16 mouse cellular contexts compared by ENCODE assay signal in the genomic region with DNA sequence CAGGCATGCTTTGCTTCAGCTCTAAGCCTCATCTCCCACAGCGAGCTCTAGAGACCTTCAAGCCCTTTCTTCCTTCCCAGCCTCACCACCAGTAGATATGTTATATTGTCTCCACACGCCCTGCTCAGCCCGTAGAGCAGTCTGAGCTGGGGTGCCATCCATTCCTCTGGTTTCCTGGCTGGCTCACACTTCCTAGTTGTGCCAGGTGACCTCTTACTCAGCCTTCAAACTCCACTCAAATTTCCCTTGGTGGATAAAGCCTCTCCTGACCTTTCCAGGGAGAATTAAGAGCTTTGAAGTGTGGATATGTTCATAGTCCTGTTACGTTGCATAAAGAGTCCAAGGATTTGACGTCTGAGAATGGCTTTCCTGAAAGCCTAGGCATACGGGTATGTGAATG.
"Had no signal": no experiment of that assay in that cellular context is flagged by ENCODE, and none has a peak within 500 bp of the region (broad histone marks: within the 10 kb centered on the region; RNA-seq: fewer than 3 reads in every experiment).

No protein-coding gene starts in this region.

- H3K9ac ChIP-seq: limb, embryonic 13.5 days; liver, embryonic 14.5 days; liver, postnatal 0 days; lung, embryonic 14.5 days; midbrain, embryonic 12.5 days; midbrain, embryonic 15.5 days had no signal

- H3K27me3 ChIP-seq: midbrain, embryonic 12.5 days; midbrain, embryonic 15.5 days had no signal

- H3K4me2 ChIP-seq: limb, embryonic 13.5 days; liver, embryonic 11.5 days; lung, embryonic 14.5 days; midbrain, embryonic 12.5 days; midbrain, embryonic 15.5 days had no signal

- DNase-seq: kidney, postnatal 25 days; liver, postnatal 0 days; lung, embryonic 14.5 days; thymus, adult 2 months; thymus, postnatal 14 days; thymus, postnatal 4 days had no signal

- H3K27ac ChIP-seq: kidney, postnatal 0 days; limb, embryonic 10.5 days; limb, embryonic 13.5 days; liver, embryonic 14.5 days; macrophage; midbrain, embryonic 12.5 days; midbrain, embryonic 15.5 days; stomach, postnatal 0 days had no signal

- H3K36me3 ChIP-seq: limb, embryonic 10.5 days; limb, embryonic 13.5 days; midbrain, embryonic 12.5 days; midbrain, embryonic 15.5 days had no signal

- H3K9me3 ChIP-seq: limb, embryonic 10.5 days; limb, embryonic 13.5 days; midbrain, embryonic 12.5 days; midbrain, embryonic 15.5 days had no signal

- ATAC-seq: liver, postnatal 0 days; lung, postnatal 0 days; midbrain, embryonic 15.5 days had no signal

- H3K4me3 ChIP-seq: limb, embryonic 10.5 days; limb, embryonic 13.5 days; midbrain, embryonic 12.5 days; midbrain, embryonic 15.5 days had no signal
